Mouse (Mus musculus) megakaryocyte-erythroid progenitor cell, adult 5-6 weeks (primary cell): ENCODE data around the gene Acsm2. TPM values are rescaled to one million over a fixed set of nuclear protein-coding genes. Genes with fewer than 3 reads are reported as not detected.

Source experiments
- total RNA-seq, 2 experiments: library from RNA; stranded (forward) in 1 of 2; stranded (reverse) in 1 of 2; fragments of 200-1000, 215-1000 nt in 1 of 2; fragments of >200 nt in 1 of 2; fragmentation: Nextera tagmentation in 1 of 2; gene quantifications; 2 replicates each; pipeline ENCODE4 v1.2.3; 2014 to 2017

Acsm2 gene
- total RNA-seq, 2 experiments from 2014 or later, result not detected

Other genes starting within 250 kb of the Acsm2 start
- gene Gp2, start 95.1 kb upstream of the Acsm2 start, total RNA-seq (2014; fragmentation: Nextera tagmentation), result not detected in 2 replicates
- gene Gp2, start 95.1 kb upstream of the Acsm2 start, total RNA-seq (2017), result not detected in 2 replicates
- not detected in 2 replicates for gene Umod, start 75.1 kb upstream of the Acsm2 start, total RNA-seq (2014; fragmentation: Nextera tagmentation)
- gene Umod, start 75.1 kb upstream of the Acsm2 start, total RNA-seq (2017), result not detected in 2 replicates
- not detected in 2 replicates for gene Acsm5, start 34.9 kb upstream of the Acsm2 start, total RNA-seq (2014; fragmentation: Nextera tagmentation)
- not detected in 2 replicates for gene Acsm5, start 34.9 kb upstream of the Acsm2 start, total RNA-seq (2017)
- not detected in 2 replicates for gene Pdilt, start 30.9 kb upstream of the Acsm2 start, total RNA-seq (2014; fragmentation: Nextera tagmentation)
- gene Pdilt, start 30.9 kb upstream of the Acsm2 start, total RNA-seq (2017), result not detected in 2 replicates
- not detected in 2 replicates for gene Acsm1, start 52.7 kb downstream of the Acsm2 start, total RNA-seq (2014; fragmentation: Nextera tagmentation)
- not detected in 2 replicates for gene Acsm1, start 52.7 kb downstream of the Acsm2 start, total RNA-seq (2017)
- not detected in 2 replicates for gene Acsm4, start 135.7 kb downstream of the Acsm2 start, total RNA-seq (2014; fragmentation: Nextera tagmentation)
- gene Acsm4, start 135.7 kb downstream of the Acsm2 start, total RNA-seq (2017), result not detected in 2 replicates
- gene Thumpd1, start 166.5 kb downstream of the Acsm2 start, total RNA-seq (2014; fragmentation: Nextera tagmentation), result 41.2 and 48.7 TPM in 2 replicates
- 135 and 168 TPM in 2 replicates for gene Thumpd1, start 166.5 kb downstream of the Acsm2 start, total RNA-seq (2017)
- not detected in 2 replicates for gene Acsm3, start 206.6 kb downstream of the Acsm2 start, total RNA-seq (2014; fragmentation: Nextera tagmentation)
- 0.23 TPM in 1 of 2 replicates, not detected in the other for gene Acsm3, start 206.6 kb downstream of the Acsm2 start, total RNA-seq (2017)
- gene Rexo5, start 239.7 kb downstream of the Acsm2 start, total RNA-seq (2014; fragmentation: Nextera tagmentation), result 68.4 and 72.0 TPM in 2 replicates
- gene Rexo5, start 239.7 kb downstream of the Acsm2 start, total RNA-seq (2017), result 44.8 and 45.8 TPM in 2 replicates
- gene Eri2, start 239.7 kb downstream of the Acsm2 start, total RNA-seq (2014; fragmentation: Nextera tagmentation), result 23.0 and 32.7 TPM in 2 replicates
- gene Eri2, start 239.7 kb downstream of the Acsm2 start, total RNA-seq (2017), result 19.5 and 20.3 TPM in 2 replicates